Mouse (Mus musculus): ENCODE measurements around the gene Gm13288. TPM values are rescaled to one million over a fixed set of nuclear protein-coding genes. Genes with fewer than 3 reads are reported as not detected.

The Gm13288 gene
- not detected for polyA plus RNA-seq (2017; shearing (Covaris generic))

DNA sequence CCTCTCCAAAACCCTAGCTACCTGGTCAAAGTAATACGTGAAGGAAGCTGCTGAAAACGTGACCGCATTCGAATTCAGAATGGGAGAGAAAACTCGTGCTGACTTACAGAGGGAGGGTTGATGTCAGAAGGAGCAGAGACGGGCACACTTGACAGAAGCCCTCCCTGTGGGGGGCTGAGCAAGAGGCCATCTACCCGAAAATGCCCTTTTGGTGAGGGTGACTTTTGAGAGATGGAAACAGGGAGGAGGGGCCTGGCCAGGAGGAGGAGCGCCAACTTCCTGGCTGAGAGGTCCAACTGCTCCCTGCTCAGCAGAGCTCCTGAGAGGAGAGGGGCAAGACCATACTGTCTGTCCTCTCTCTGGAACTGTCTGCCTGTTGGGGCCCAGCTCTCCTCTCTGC is at the start of gene Gm13288:
Gene Gm13288 (plus strand): TSS at position 301 of the 400 bp plus-strand sequence.

DNA sequence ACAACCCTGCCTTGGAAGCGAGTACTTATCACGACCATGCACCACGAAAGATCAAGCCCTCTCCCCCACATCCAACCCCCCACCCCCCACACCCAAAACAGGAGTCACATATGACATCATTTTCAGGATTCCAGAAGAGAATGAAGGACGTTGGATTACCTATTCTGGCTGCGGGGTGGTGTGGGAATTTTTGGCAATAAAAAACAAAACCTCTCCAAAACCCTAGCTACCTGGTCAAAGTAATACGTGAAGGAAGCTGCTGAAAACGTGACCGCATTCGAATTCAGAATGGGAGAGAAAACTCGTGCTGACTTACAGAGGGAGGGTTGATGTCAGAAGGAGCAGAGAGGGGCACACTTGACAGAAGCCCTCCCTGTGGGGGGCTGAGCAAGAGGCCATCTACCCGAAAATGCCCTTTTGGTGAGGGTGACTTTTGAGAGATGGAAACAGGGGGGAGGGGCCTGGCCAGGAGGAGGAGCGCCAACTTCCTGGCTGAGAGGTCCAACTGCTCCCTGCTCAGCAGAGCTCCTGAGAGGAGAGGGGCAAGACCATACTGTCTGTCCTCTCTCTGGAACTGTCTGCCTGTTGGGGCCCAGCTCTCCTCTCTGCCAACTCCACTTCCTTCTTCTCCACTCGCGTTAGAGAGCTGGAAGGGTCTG is 45.6 kb upstream of the Gm13288 start, which contains the start of gene Gm13283:
Gene Gm13283 (plus strand): TSS at position 510 of the 659 bp plus-strand sequence.

DNA sequence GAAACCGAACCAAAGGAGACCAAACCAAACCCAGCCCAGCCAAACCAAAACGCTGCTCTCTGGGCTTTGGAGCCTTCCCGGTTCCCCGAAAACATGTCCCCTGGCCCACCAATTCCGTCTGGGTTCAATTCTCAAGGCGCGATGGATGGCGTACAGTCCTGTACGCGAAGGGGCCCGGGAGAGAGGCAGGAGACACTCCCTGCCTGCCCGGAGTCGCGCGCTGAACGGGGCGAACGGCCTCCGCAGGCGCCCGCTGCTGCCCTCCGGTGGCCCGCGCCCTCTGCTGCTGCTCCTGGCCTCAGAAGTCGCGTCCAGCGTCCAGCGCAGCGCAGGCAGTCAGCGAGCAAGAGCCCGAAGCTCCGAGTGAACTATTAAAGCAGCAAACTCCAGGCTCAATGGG is 31.8 kb upstream of the Gm13288 start, which contains the start of gene Gm13290:
Gene Gm13290 (plus strand): TSS at position 301 of the 400 bp plus-strand sequence.

DNA sequence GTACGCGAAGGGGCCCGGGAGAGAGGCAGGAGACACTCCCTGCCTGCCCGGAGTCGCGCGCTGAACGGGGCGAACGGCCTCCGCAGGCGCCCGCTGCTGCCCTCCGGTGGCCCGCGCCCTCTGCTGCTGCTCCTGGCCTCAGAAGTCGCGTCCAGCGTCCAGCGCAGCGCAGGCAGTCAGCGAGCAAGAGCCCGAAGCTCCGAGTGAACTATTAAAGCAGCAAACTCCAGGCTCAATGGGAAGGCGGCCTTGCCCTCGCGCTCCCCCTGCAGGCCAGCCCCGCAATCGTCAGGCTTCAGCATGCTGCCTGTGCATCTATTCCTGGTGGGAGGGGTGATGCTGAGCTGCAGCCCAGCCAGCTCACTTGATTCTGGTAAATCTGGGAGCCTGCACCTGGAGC is 28.7 kb upstream of the Gm13288 start, which contains the start of gene Gm13289:
Gene Gm13289 (plus strand): TSS at position 301 of the 400 bp plus-strand sequence.

DNA sequence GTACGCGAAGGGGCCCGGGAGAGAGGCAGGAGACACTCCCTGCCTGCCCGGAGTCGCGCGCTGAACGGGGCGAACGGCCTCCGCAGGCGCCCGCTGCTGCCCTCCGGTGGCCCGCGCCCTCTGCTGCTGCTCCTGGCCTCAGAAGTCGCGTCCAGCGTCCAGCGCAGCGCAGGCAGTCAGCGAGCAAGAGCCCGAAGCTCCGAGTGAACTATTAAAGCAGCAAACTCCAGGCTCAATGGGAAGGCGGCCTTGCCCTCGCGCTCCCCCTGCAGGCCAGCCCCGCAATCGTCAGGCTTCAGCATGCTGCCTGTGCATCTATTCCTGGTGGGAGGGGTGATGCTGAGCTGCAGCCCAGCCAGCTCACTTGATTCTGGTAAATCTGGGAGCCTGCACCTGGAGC is 25.8 kb upstream of the Gm13288 start, which contains the start of gene Gm13272:
Gene Gm13272 (plus strand): TSS at position 301 of the 400 bp plus-strand sequence.

DNA sequence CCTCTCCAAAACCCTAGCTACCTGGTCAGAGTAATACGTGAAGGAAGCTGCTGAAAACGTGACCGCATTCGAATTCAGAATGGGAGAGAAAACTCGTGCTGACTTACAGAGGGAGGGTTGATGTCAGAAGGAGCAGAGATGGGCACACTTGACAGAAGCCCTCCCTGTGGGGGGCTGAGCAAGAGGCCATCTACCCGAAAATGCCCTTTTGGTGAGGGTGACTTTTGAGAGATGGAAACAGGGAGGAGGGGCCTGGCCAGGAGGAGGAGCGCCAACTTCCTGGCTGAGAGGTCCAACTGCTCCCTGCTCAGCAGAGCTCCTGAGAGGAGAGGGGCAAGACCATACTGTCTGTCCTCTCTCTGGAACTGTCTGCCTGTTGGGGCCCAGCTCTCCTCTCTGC is 23.5 kb upstream of the Gm13288 start, which contains the start of gene Ifnz:
Gene Ifnz (plus strand): TSS at position 301 of the 400 bp plus-strand sequence.

DNA sequence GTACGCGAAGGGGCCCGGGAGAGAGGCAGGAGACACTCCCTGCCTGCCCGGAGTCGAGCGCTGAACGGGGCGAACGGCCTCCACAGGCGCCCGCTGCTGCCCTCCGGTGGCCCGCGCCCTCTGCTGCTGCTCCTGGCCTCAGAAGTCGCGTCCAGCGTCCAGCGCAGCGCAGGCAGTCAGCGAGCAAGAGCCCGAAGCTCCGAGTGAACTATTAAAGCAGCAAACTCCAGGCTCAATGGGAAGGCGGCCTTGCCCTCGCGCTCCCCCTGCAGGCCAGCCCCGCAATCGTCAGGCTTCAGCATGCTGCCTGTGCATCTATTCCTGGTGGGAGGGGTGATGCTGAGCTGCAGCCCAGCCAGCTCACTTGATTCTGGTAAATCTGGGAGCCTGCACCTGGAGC is 19.9 kb upstream of the Gm13288 start, which contains the start of gene Gm13276:
Gene Gm13276 (plus strand): TSS at position 301 of the 400 bp plus-strand sequence.

DNA sequence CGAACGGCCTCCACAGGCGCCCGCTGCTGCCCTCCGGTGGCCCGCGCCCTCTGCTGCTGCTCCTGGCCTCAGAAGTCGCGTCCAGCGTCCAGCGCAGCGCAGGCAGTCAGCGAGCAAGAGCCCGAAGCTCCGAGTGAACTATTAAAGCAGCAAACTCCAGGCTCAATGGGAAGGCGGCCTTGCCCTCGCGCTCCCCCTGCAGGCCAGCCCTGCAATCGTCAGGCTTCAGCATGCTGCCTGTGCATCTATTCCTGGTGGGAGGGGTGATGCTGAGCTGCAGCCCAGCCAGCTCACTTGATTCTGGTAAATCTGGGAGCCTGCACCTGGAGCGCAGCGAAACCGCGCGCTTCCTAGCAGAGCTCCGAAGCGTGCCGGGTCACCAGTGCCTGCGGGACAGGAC is 16.9 kb upstream of the Gm13288 start, which contains the start of gene Gm13277:
Gene Gm13277 (plus strand): TSS at position 231 of the 400 bp plus-strand sequence.

DNA sequence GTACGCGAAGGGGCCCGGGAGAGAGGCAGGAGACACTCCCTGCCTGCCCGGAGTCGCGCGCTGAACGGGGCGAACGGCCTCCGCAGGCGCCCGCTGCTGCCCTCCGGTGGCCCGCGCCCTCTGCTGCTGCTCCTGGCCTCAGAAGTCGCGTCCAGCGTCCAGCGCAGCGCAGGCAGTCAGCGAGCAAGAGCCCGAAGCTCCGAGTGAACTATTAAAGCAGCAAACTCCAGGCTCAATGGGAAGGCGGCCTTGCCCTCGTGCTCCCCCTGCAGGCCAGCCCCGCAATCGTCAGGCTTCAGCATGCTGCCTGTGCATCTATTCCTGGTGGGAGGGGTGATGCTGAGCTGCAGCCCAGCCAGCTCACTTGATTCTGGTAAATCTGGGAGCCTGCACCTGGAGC is 14.1 kb upstream of the Gm13288 start, which contains the start of gene Gm13278:
Gene Gm13278 (plus strand): TSS at position 301 of the 400 bp plus-strand sequence.

DNA sequence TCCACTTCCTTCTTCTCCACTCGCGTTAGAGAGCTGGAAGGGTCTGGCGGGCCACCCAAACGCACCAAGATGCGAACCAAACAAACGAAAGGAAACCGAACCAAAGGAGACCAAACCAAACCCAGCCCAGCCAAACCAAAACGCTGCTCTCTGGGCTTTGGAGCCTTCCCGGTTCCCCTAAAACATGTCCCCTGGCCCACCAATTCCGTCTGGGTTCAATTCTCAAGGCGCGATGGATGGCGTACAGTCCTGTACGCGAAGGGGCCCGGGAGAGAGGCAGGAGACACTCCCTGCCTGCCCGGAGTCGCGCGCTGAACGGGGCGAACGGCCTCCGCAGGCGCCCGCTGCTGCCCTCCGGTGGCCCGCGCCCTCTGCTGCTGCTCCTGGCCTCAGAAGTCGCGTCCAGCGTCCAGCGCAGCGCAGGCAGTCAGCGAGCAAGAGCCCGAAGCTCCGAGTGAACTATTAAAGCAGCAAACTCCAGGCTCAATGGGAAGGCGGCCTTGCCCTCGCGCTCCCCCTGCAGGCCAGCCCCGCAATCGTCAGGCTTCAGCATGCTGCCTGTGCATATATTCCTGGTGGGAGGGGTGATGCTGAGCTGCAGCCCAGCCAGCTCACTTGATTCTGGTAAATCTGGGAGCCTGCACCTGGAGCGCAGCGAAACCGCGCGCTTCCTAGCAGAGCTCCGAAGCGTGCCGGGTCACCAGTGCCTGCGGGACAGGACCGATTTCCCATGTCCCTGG is 11.2 kb upstream of the Gm13288 start, which contains the start of gene Gm13275:
Gene Gm13275 (plus strand): TSS at position 552 of the 740 bp plus-strand sequence.

DNA sequence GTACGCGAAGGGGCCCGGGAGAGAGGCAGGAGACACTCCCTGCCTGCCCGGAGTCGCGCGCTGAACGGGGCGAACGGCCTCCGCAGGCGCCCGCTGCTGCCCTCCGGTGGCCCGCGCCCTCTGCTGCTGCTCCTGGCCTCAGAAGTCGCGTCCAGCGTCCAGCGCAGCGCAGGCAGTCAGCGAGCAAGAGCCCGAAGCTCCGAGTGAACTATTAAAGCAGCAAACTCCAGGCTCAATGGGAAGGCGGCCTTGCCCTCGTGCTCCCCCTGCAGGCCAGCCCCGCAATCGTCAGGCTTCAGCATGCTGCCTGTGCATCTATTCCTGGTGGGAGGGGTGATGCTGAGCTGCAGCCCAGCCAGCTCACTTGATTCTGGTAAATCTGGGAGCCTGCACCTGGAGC is 8.2 kb upstream of the Gm13288 start, which contains the start of gene Gm13279:
Gene Gm13279 (plus strand): TSS at position 301 of the 400 bp plus-strand sequence.

DNA sequence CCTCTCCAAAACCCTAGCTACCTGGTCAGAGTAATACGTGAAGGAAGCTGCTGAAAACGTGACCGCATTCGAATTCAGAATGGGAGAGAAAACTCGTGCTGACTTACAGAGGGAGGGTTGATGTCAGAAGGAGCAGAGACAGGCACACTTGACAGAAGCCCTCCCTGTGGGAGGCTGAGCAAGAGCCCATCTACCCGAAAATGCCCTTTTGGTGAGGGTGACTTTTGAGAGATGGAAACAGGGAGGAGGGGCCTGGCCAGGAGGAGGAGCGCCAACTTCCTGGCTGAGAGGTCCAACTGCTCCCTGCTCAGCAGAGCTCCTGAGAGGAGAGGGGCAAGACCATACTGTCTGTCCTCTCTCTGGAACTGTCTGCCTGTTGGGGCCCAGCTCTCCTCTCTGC is 6.0 kb upstream of the Gm13288 start, which contains the start of gene Gm13285:
Gene Gm13285 (plus strand): TSS at position 301 of the 400 bp plus-strand sequence.

DNA sequence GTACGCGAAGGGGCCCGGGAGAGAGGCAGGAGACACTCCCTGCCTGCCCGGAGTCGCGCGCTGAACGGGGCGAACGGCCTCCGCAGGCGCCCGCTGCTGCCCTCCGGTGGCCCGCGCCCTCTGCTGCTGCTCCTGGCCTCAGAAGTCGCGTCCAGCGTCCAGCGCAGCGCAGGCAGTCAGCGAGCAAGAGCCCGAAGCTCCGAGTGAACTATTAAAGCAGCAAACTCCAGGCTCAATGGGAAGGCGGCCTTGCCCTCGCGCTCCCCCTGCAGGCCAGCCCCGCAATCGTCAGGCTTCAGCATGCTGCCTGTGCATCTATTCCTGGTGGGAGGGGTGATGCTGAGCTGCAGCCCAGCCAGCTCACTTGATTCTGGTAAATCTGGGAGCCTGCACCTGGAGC is 2.4 kb upstream of the Gm13288 start, which contains the start of gene Gm13287:
Gene Gm13287 (plus strand): TSS at position 301 of the 400 bp plus-strand sequence.

DNA sequence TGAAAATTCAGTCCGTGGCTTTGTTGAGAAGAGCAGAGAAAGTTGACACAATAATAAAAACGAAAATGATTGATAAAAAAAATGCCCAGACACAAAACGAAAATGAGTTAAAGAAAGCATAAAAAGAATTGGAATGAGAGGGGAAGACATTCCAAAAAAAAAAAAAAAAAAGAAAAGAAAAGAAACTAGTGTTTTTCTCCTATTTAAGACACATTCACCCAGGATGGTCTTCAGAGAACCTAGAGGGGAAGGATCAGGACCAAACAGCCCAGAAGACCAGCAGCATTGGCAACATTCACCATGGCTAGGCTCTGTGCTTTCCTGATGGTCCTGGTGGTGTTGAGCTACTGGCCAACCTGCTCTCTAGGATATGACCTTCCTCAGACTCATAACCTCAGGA is 10.6 kb downstream of the Gm13288 start, which contains the start of gene Ifna7:
Gene Ifna7 (plus strand): TSS at position 301 of the 400 bp plus-strand sequence.

DNA sequence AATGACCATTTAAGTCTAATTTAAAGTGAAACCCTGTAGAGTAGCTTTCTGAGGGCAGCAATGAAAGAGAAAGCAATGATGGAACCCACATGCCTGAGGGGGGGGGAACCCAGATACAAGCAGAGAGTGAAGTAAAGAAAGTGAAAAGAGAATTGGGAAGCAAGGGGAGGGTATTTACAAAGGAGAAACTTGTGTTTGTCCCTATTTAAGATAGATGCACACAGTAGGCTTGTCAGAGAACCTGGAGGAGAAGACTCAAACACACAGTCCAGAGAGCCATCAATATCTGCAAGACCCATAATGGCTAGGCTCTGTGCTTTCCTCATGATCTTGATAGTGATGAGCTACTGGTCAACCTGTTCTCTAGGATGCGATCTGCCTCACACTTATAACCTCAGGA is 14.3 kb downstream of the Gm13288 start, which contains the start of gene Ifna11:
Gene Ifna11 (plus strand): TSS at position 301 of the 400 bp plus-strand sequence.

DNA sequence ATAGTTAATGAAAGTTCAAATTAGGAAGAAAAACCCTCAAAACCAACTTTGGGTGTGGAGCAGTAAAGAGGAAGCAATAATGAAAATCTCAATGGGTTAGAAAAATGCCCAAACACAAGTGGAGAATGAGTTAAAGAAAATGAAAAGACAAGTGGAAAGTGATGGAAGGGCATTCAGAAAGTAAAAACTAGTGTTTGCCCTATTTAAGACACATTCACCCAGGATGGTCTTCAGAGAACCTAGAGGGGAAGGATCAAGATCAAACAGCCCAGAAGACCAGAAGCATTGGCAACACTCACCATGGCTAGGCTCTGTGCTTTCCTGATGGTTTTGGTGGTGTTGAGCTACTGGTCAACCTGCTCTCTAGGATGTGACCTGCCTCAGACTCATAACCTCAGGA is 21.8 kb downstream of the Gm13288 start, which contains the start of gene Ifna6:
Gene Ifna6 (plus strand): TSS at position 301 of the 400 bp plus-strand sequence.

DNA sequence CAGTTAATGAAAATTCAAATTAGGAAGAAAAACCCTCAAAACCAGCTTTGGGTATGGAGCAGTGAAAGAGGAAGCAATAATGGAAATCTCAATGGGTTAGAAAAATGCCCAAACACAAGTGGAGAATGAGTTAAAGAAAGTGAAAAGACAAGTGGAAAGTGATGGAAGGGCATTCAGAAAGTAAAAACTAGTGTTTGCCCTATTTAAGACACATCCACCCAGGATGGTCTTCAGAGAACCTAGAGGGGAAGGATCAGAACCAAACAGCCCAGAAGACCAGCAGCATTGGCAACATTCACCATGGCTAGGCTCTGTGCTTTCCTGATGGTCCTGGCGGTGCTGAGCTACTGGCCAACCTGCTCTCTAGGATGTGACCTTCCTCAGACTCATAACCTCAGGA is 29.9 kb downstream of the Gm13288 start, which contains the start of gene Ifna5:
Gene Ifna5 (plus strand): TSS at position 301 of the 400 bp plus-strand sequence.

DNA sequence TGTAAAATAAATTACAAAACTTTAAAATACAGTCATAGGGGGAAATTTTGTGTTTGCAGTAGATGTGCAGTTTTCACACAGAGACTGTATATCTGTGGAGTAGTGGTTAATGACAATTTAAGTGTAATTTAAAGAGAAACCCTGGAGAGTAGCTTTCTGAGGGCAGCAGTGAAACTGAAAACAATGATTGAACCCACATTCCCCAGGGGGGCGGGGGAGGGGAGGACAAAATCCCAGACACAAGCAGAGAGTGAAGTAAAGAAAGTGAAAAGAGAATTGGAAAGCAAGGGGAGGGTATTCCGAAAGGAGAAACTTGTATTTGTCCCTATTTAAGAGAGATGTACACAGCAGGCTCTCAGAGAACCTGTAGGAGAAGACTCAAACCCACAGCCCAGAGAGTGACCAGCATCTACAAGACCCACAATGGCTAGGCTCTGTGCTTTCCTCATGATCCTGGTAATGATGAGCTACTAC is 36.1 kb downstream of the Gm13288 start, which contains the start of gene Ifna4:
Gene Ifna4 (plus strand): TSS at position 424 of the 474 bp plus-strand sequence.

DNA sequence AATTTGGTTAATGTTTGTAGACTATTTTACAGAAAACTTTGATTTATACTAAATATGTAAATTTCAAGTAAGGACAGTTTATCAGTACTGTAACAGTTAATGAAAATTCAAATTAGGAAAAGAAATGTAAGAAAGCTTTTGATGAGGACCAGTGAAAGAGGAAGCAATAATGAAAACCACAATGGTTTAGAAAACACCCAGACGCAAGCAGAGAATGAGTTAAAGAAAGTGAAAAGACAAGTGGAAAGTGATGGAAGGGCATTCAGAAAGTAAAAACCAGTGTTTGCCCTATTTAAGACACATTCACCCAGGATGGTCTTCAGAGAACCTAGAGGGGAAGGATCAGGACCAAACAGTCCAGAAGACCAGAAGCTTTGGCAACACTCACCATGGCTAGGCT is 44.4 kb downstream of the Gm13288 start, which contains the start of gene Ifna1:
Gene Ifna1 (plus strand): TSS at position 390 of the 400 bp plus-strand sequence.

